Mouse (Mus musculus): ENCODE measurements around the gene Dad1.

DNA sequence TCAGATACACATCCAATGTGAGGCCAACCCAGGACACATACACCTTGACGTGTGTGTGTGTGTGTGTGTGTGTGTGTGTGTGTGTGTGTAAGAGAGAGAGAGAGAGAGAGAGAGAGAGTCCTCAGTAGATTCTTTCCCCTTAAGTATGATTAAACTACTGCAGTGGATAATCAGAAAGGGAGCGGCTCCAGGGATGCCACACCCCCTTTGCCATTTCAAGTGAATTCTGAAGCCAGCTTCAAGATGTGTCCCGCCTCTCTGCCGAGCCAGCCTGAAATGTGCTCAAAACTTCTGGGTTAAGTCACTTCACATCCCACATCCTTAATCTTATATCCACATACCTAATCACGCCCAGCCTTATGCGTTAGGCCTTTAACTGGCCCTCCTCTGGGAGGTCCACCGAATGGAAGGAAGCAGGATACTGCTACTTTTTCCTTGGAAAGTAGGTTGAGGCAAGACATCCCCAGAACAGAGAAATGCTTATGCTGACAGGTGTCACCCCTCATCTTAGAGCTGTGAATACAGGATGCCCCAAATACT, 4.3 kb upstream of the Dad1 start:
- TF ChIP-seq CTCF (IDR thresholded peaks at IDR 0.05; ENCODE audit: insufficient read depth, low read length) (no peak), POLR2A (IDR thresholded peaks at IDR 0.05; ENCODE audit: borderline replicate concordance, extremely low read depth, low read depth, low read length) (no peak)

Measured in lung, adult 2 months (tissue).